Mouse (Mus musculus) olfactory bulb, adult 2 months (tissue): ENCODE results near the gene Cacna1a. TPM values are rescaled to one million over a fixed set of nuclear protein-coding genes. Genes with fewer than 3 reads are reported as not detected.

Experiments used
- H3K27ac ChIP-seq: fragments of 200-500 bp; 2 replicates; pipeline ENCODE4 v1.5.1; 2012; ENCODE audit warnings: low read depth, low read length; ENCODE audit not compliant: insufficient read depth
- H3K4me1 ChIP-seq: fragments of 200-500 bp; 2 replicates; pipeline ENCODE4 v1.6.1; 2012; ENCODE audit warnings: low read length; ENCODE audit not compliant: control insufficient read depth, insufficient read depth
- H3K4me3 ChIP-seq: fragments of 200-500 bp; 2 replicates; pipeline ENCODE4 v1.5.1; 2012; ENCODE audit warnings: mild to moderate bottlenecking, low read depth, low read length, moderate library complexity; ENCODE audit not compliant: insufficient read depth
- CTCF ChIP-seq: fragments of 200-500 bp; IDR thresholded peaks from 2 replicates; pipeline ENCODE4 v1.5.1; 2012; ENCODE audit warnings: low read depth, mild to moderate bottlenecking, low read length, moderate library complexity; ENCODE audit not compliant: insufficient read depth
- POLR2A ChIP-seq: fragments of 200-500 bp; IDR thresholded peaks from 2 replicates; pipeline ENCODE4 v1.6.1; 2012; ENCODE audit warnings: mild to moderate bottlenecking, low read depth, low read length, moderate library complexity; ENCODE audit not compliant: insufficient read depth
- WGBS: fragments of 180-500 bp; shearing (Covaris S2); methylation state at CpG from one replicate; pipeline ENCODE4 v1.1.7; 2018; 5-methylcytosine and 5-hydroxymethylcytosine counted together
- polyA plus RNA-seq: library from polyadenylated mRNA; stranded (reverse); fragments of >200 nt; gene quantifications from 2 replicates; pipeline ENCODE4 v1.2.4, GENCODE M21; 2012; ENCODE audit warnings: low replicate concordance; ENCODE audit not compliant: missing spikeins, insufficient read depth, insufficient read length

The Cacna1a gene
- polyA plus RNA-seq, 1 experiment = not detected

GRCm38 (mm10) chr8:84629586-84629985 lies 241.3 kb downstream of the Cacna1a start:
- H3K27ac ChIP-seq = no peak overlapping the region
- TF ChIP-seq CTCF = no peak
- no peak for TF ChIP-seq POLR2A
- H3K4me3 ChIP-seq = no peak overlapping the region
- 84% methylated on average over 11 of the region's 11 CpGs for WGBS
- no peaks in the 10 kb centered on the region for H3K4me1 ChIP-seq

- no peak overlapping the region for H3K27ac ChIP-seq
- TF ChIP-seq POLR2A = no peak
- no peaks in the 10 kb centered on the region for H3K4me1 ChIP-seq
- WGBS = 83% methylated on average over 4 of the region's 4 CpGs
- no peak overlapping the region for H3K4me3 ChIP-seq
These were observed 241.9 kb downstream of the Cacna1a start for GRCm38 (mm10) chr8:84630145-84630544.

- H3K27ac ChIP-seq = no peak overlapping the region
- no peaks in the 10 kb centered on the region for H3K4me1 ChIP-seq
- no peak overlapping the region for H3K4me3 ChIP-seq
- 95% methylated on average over 4 of the region's 4 CpGs for WGBS
- TF ChIP-seq POLR2A (no peak), CTCF (no peak)
These were observed 243.6 kb downstream of the Cacna1a start for GRCm38 (mm10) chr8:84631813-84632212.

- H3K27ac ChIP-seq = no peak overlapping the region
- whole genome bisulfite sequencing = 59% methylated on average over 10 of the region's 10 CpGs
- TF ChIP-seq POLR2A (no peak), CTCF (no peak)
- H3K4me1 ChIP-seq = peaks cover 5% of the 10 kb centered on the region
- H3K4me3 ChIP-seq = no peak overlapping the region
These were observed 245.8 kb downstream of the Cacna1a start for GRCm38 (mm10) chr8:84633841-84634584.

- H3K4me1 ChIP-seq = peaks cover 5% of the 10 kb centered on the region
- H3K4me3 ChIP-seq = no peak overlapping the region
- H3K27ac ChIP-seq = no peak overlapping the region
- TF ChIP-seq POLR2A (no peak), CTCF (no peak)
- WGBS = 57% methylated on average over 9 of the region's 9 CpGs
These were observed 246.6 kb downstream of the Cacna1a start for GRCm38 (mm10) chr8:84634849-84635304.

- TF ChIP-seq CTCF (no peak), POLR2A (no peak)
- Histone ChIP-seq H3K4me1 (peaks cover 5% of the 10 kb centered on the region), H3K27ac (no peak overlapping the region), H3K4me3 (no peak overlapping the region)
- 74% methylated on average over 14 of the region's 14 CpGs for WGBS
These were observed 247.3 kb downstream of the Cacna1a start for GRCm38 (mm10) chr8:84635397-84636050.

GRCm38 (mm10) chr8:84636051-84636691 lies 247.9 kb downstream of the Cacna1a start:
- H3K27ac ChIP-seq = no peak overlapping the region

GRCm38 (mm10) chr8:84637946-84638554 lies 249.8 kb downstream of the Cacna1a start:
- 55% methylated on average over 8 of the region's 8 CpGs for WGBS
- TF ChIP-seq CTCF (no peak), POLR2A (no peak)
- peaks cover 5% of the 10 kb centered on the region for H3K4me1 ChIP-seq
- no peak overlapping the region for H3K4me3 ChIP-seq
- H3K27ac ChIP-seq = no peak overlapping the region

More at GRCm38 (mm10) chr8:84636051-84636691, 247.9 kb downstream of the Cacna1a start:
- TF ChIP-seq POLR2A (no peak), CTCF (no peak)
- Histone ChIP-seq H3K4me3 (no peak overlapping the region), H3K4me1 (peaks cover 5% of the 10 kb centered on the region)
- 89% methylated on average over 17 of the region's 17 CpGs for WGBS

- H3K4me1 ChIP-seq = peaks cover 5% of the 10 kb centered on the region
- WGBS = 1% methylated on average over 46 of the region's 52 CpGs
- 0 out of 2 replicates have a peak overlapping the region, but pooled peaks have one; percentile 11 for H3K27ac ChIP-seq
- TF ChIP-seq POLR2A = no peak
- TF ChIP-seq CTCF = no peak
- peak overlapping the region; percentile 57 for H3K4me3 ChIP-seq
These were observed 250.4 kb downstream of the Cacna1a start for GRCm38 (mm10) chr8:84638555-84639161.
